Mouse (Mus musculus) liver, embryonic 16.5 days (tissue): ENCODE results near the gene Pde4c. TPM values are rescaled to one million over a fixed set of nuclear protein-coding genes. Genes with fewer than 3 reads are reported as not detected.

ENCODE experiments used
- microRNA-seq: library from miRNA; unstranded; fragments of <30 nt; microRNA quantifications from one replicate; pipeline ENCODE4, GENCODE M21; 2016
- polyA plus RNA-seq: library from polyadenylated mRNA; unstranded; fragments of >200 nt; fragmentation: Nextera tagmentation; extraction: Ambion mirVana; gene quantifications from 2 replicates; pipeline ENCODE4 v1.2.1, GENCODE M21; 2015

Gene Pde4c
- polyA plus RNA-seq, 1 experiment from 2014 or later = 2.2 TPM

Small RNA genes within 50 kb of the gene (microRNA-seq; reads per million reads assigned to microRNA genes)
- not detected for gene Mir7240

Other genes with a start within 250 kb of the Pde4c start
- gene Klhl26, start 246.8 kb upstream of the Pde4c start, polyA plus RNA-seq = 5.6 and 7.1 TPM in 2 replicates
- gene Tmem59l, start 236.4 kb upstream of the Pde4c start, polyA plus RNA-seq = not detected in 2 replicates
- 0.83 and 1.3 TPM in 2 replicates for gene Crlf1, start 230.6 kb upstream of the Pde4c start, polyA plus RNA-seq
- gene Rex1bd, start 217.0 kb upstream of the Pde4c start, polyA plus RNA-seq = 53.7 and 55.6 TPM in 2 replicates
- 490 and 558 TPM in 2 replicates for gene Uba52, start 212.9 kb upstream of the Pde4c start, polyA plus RNA-seq
- gene Fkbp8, start 196.0 kb upstream of the Pde4c start, polyA plus RNA-seq = 155 and 158 TPM in 2 replicates
- gene Kxd1, start 195.8 kb upstream of the Pde4c start, polyA plus RNA-seq = 27.6 and 29.0 TPM in 2 replicates
- 12.9 and 16.8 TPM in 2 replicates for gene Ell, start 184.3 kb upstream of the Pde4c start, polyA plus RNA-seq
- gene Isyna1, start 129.3 kb upstream of the Pde4c start, polyA plus RNA-seq = 35.0 and 38.0 TPM in 2 replicates
- 25.1 and 32.3 TPM in 2 replicates for gene Ssbp4, start 114.8 kb upstream of the Pde4c start, polyA plus RNA-seq
- 7.5 and 9.0 TPM in 2 replicates for gene Lrrc25, start 107.6 kb upstream of the Pde4c start, polyA plus RNA-seq
- gene Gdf15, start 91.3 kb upstream of the Pde4c start, polyA plus RNA-seq = 2.7 and 3.1 TPM in 2 replicates
- gene Pgpep1, start 63.3 kb upstream of the Pde4c start, polyA plus RNA-seq = 18.9 and 20.5 TPM in 2 replicates
- gene Lsm4, start 50.5 kb upstream of the Pde4c start, polyA plus RNA-seq = 104 and 113 TPM in 2 replicates
- gene Jund, start 24.8 kb upstream of the Pde4c start, polyA plus RNA-seq = 12.3 and 17.5 TPM in 2 replicates
- 0.02 TPM in 1 of 2 replicates, not detected in the other for gene Iqcn, start 20.3 kb upstream of the Pde4c start, polyA plus RNA-seq
- gene Gm3336, start 5.2 kb upstream of the Pde4c start, polyA plus RNA-seq = 0.40 and 0.47 TPM in 2 replicates
- gene Rab3a, start 31.0 kb downstream of the Pde4c start, polyA plus RNA-seq = 2.2 and 3.4 TPM in 2 replicates
- 31.4 and 32.1 TPM in 2 replicates for gene Mpv17l2, start 37.2 kb downstream of the Pde4c start, polyA plus RNA-seq
- 12.2 and 13.9 TPM in 2 replicates for gene Pik3r2, start 53.0 kb downstream of the Pde4c start, polyA plus RNA-seq
- gene Mast3, start 81.3 kb downstream of the Pde4c start, polyA plus RNA-seq = 7.5 and 9.0 TPM in 2 replicates
- 0.06 and 0.35 TPM in 2 replicates for gene Il12rb1, start 84.7 kb downstream of the Pde4c start, polyA plus RNA-seq
- gene Arrdc2, start 116.0 kb downstream of the Pde4c start, polyA plus RNA-seq = 11.6 and 13.5 TPM in 2 replicates
- gene Kcnn1, start 139.5 kb downstream of the Pde4c start, polyA plus RNA-seq = 0.20 and 0.46 TPM in 2 replicates
- gene Ccdc124, start 150.2 kb downstream of the Pde4c start, polyA plus RNA-seq = 42.5 and 43.1 TPM in 2 replicates
- gene Slc5a5, start 169.0 kb downstream of the Pde4c start, polyA plus RNA-seq = 0.11 TPM in 1 of 2 replicates, not detected in the other
- 2,028 and 2,149 TPM in 2 replicates for gene Rpl18a, start 173.7 kb downstream of the Pde4c start, polyA plus RNA-seq
- 12.1 and 14.4 TPM in 2 replicates for gene Map1s, start 182.2 kb downstream of the Pde4c start, polyA plus RNA-seq